Mouse (Mus musculus) ES-E14 (cell line): ENCODE measurements around the gene Msi1.

Experiments
- CHD2 ChIP-seq: IDR thresholded peaks from 2 replicates; pipeline ENCODE4 v1.6.1; 2014; ENCODE audit warnings: mild to moderate bottlenecking, low read depth, low read length, inconsistent platforms
- HCFC1 ChIP-seq: IDR thresholded peaks from 2 replicates; pipeline ENCODE4 v1.6.1; 2012; ENCODE audit warnings: low read length, inconsistent platforms, borderline replicate concordance; ENCODE audit not compliant: insufficient read depth
- MAFK ChIP-seq: IDR thresholded peaks from 2 replicates; pipeline ENCODE4 v1.6.1; 2014; ENCODE audit warnings: mild to moderate bottlenecking, low read depth, low read length, inconsistent platforms; ENCODE audit not compliant: insufficient read depth
- ZC3H11A ChIP-seq: IDR thresholded peaks from 2 replicates; pipeline ENCODE4 v1.6.1; 2012; ENCODE audit warnings: low read depth, mild to moderate bottlenecking, inconsistent platforms, low read length, borderline replicate concordance
- ZNF384 ChIP-seq: IDR thresholded peaks from 2 replicates; pipeline ENCODE4 v1.6.1; 2012; ENCODE audit warnings: low read depth, low read length, inconsistent platforms

DNA sequence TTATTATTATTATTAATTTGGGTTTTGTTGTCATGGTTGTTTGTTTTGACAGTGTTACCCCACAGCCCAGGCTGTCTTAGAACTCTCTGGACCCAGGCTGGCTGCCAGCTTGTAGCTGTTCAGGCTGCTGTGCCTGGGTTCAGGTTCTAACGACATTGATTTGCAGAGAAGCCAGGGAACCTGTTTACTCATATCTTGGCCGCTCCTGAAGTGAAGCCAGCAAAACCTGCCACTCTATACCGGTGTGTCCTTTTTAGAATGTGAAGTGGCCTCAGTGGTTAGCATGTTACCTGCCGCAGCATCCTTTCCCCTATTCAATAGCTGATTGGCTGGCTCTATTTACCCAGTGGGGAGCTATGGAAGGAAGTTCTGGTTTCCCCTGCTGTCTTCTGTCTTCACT lies 57.3 kb downstream of the Msi1 start:
- TF ChIP-seq ZC3H11A (no peak), MAFK (no peak), ZNF384 (no peak), CHD2 (no peak), HCFC1 (no peak)
